Mouse (Mus musculus) embryo, embryonic 10.5 days (tissue): ENCODE results near the gene Ankrd31.
"Not testable (repeated sequence)": the region's sequence is repeated elsewhere in the genome, so short reads cannot be mapped to it uniquely, and the experiment has no call there.

Experiments
- DNase-seq: peaks from one replicate; pipeline ENCODE4 v3.0.0-alpha.2; 2015; ENCODE audit warnings: low spot score

The Ankrd31 gene

GRCm38 (mm10) chr13:96939680-96940079 lies 191.6 kb downstream of the Ankrd31 start:
- DNase-seq, result no peak

DNA sequence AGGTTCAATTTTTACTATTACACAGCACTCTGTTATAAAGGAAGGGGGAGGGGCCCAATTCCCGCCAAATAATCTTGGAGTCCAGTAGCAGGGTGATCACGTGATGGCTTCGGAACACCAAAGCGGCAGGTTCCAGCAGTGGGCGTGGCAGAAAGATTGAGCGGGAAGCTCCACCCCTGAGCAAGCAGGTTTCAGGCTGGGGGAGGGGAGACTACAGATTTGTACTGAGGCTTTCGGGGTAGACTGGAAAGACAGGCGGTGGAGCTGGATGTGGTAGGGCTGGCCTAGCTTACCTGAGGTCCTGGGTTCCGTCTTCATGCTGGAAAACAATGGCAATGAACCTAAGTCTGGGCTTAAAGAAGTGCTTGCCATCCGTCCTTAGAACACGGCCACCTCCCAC lies 193.4 kb downstream of the Ankrd31 start:
- DNase-seq, result not testable (repeated sequence)

GRCm38 (mm10) chr13:96943571-96943970 lies 195.5 kb downstream of the Ankrd31 start:
- DNase-seq, result no peak

GRCm38 (mm10) chr13:96945748-96946147 lies 197.7 kb downstream of the Ankrd31 start:
- no peak for DNase-seq

DNA sequence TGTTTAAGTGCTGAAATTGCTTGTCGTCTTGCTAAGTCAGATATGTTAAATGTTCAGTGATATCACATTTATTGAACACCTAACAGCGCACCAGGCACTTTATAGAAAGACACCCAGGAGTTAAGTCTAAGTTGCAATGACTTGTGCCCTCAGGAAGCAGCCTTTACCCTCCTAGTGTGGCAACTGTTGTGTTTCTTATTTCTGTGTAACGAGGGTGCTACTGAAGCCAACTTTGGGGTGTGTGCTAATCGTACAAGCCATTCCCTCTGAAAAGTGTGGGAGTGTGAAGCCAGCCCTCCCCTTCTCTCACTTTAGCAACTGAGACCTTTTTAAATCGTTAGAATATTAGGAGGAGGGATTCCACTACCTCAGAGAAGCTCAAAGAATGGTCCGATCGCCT lies 199.7 kb downstream of the Ankrd31 start:
- no peak for DNase-seq

- no peak for DNase-seq
Measured at GRCm38 (mm10) chr13:96951880-96952279, 203.8 kb downstream of the Ankrd31 start.

DNA sequence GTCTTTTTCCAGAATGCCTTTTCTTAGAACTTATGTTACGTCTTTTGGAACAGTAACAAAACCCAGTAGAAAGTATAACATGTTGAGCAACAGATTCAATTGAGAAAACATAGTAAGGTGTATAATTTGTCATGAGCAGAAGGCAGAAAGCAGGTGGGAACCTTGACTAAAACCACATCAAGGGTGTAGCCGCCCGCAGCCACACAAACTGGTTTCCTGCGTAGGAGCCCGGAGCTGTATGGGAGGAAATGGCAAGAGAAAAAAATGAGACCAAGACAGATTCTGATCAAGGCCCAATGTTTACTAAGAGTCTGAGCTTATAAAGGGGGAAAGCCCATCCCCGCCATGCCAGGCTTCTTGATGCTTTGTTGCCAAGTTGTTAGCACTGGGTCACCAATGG lies 208.4 kb downstream of the Ankrd31 start:
- DNase-seq, result no peak
